Mouse (Mus musculus) lung, postnatal 10 days (tissue): ENCODE measurements around the gene Fam107a.
A peak's percentile ranks its signal among the peaks of the same experiment; 100 is the strongest.

Experiments used
- DNase-seq: peaks from one replicate; pipeline ENCODE4 v3.0.0; 2021

Gene Fam107a

GRCm38 (mm10) chr14:8255076-8255729 is 62.6 kb downstream of the Fam107a start:
- peak; percentile 86 for DNase-seq

GRCm38 (mm10) chr14:8251330-8251885 is 66.4 kb downstream of the Fam107a start:
- DNase-seq = no peak

GRCm38 (mm10) chr14:8250141-8250871 is 67.5 kb downstream of the Fam107a start:
- no peak for DNase-seq

GRCm38 (mm10) chr14:8249206-8249605 is 68.6 kb downstream of the Fam107a start:
- DNase-seq = no peak

DNA sequence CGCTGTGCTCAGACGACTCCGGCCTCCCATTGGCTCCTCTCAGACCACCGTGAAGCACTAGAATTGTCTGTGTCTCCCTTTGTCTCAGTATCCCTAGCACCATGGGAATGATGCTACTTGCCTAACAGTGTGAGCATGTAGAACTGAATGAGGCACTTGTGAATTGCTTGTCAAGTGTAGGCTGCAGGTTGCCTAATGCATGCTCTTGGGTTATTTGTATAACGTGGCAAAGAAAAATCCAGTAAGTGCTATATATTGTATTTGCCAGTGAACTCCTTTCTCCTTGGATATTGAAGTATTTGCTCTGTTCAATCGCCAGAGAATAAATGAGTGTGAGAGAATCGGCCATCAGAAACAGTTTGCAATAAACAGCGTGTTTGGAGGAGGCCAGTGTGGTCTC is 70.9 kb downstream of the Fam107a start:
- DNase-seq = no peak
